Mouse (Mus musculus): ENCODE measurements around the gene Sertad4.

GRCm38 (mm10) chr1:192869761-192870160 is 14.2 kb upstream of the Sertad4 start:
- TF ChIP-seq CTCF (IDR thresholded peaks at IDR 0.05; ENCODE audit: low read depth, low read length) (no peak), POLR2A (IDR thresholded peaks at IDR 0.05; ENCODE audit: borderline replicate concordance, low read depth, low read length) (no peak)

Measured in bone marrow macrophage, adult 2 months (primary cell).